Mouse (Mus musculus) bone marrow macrophage, adult 2 months (primary cell): ENCODE results near the gene Mill2. TPM values are rescaled to one million over a fixed set of nuclear protein-coding genes. Genes with fewer than 3 reads are reported as not detected.
"Not testable (repeated sequence)": the region's sequence is repeated elsewhere in the genome, so short reads cannot be mapped to it uniquely, and the experiment has no call there.

Experiments
- H3K27ac ChIP-seq: 2 replicates; pipeline ENCODE4 v1.5.1; 2012; ENCODE audit warnings: low read depth, low read length; ENCODE audit not compliant: insufficient read depth
- H3K4me1 ChIP-seq: 2 replicates; pipeline ENCODE4 v1.6.1; 2012; ENCODE audit warnings: low read length; ENCODE audit not compliant: control insufficient read depth, insufficient read depth
- H3K4me3 ChIP-seq: 2 replicates; pipeline ENCODE4 v1.5.1; 2012; ENCODE audit warnings: mild to moderate bottlenecking, low read length, moderate library complexity; ENCODE audit not compliant: insufficient read depth
- CTCF ChIP-seq: IDR thresholded peaks from 2 replicates; pipeline ENCODE4 v1.5.1; 2012; ENCODE audit warnings: low read depth, mild to moderate bottlenecking, low read length, moderate library complexity
- POLR2A ChIP-seq: IDR thresholded peaks from 2 replicates; pipeline ENCODE4 v1.6.1; 2012; ENCODE audit warnings: mild to moderate bottlenecking, low read depth, low read length, borderline replicate concordance
- polyA plus RNA-seq: library from polyadenylated mRNA; stranded (reverse); fragments of >200 nt; gene quantifications from 2 replicates; pipeline ENCODE4 v1.2.4, GENCODE M21; 2012; ENCODE audit not compliant: missing spikeins, insufficient read depth, insufficient read length

Gene Mill2
- polyA plus RNA-seq = 3.2 and 5.7 TPM in 2 replicates

DNA sequence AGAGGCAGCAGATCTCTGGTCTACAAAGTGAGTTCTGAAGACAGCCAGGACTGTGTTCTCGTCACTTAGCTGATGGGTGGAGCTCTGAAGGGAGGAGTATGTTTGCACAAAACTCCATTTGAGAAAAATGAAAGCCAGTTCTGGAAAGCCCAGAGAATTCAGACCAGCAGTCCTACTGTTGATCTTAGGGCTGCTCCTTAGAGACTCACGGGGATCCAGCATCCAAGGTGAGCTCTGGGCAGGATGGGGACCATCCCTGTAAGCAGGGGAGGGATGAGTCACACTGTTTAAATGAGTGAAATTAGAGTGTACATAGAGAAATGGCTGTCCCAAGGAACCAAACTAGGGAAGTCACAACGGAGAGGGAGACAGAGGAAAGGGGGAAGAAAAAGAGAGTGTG lies at the start of gene Mill2:
Gene Mill2 (plus strand): TSS at position 102 of the 400 bp plus-strand sequence.
- Histone ChIP-seq H3K4me1 (peaks cover 5% of the 10 kb centered on the region; the same call in 1 of the 2 replicates), H3K4me3 (peak within 1 kb of the TSS; percentile 47), H3K27ac (peak within 1 kb of the TSS; percentile 51)
- TF ChIP-seq CTCF (no peak), POLR2A (no peak)

DNA sequence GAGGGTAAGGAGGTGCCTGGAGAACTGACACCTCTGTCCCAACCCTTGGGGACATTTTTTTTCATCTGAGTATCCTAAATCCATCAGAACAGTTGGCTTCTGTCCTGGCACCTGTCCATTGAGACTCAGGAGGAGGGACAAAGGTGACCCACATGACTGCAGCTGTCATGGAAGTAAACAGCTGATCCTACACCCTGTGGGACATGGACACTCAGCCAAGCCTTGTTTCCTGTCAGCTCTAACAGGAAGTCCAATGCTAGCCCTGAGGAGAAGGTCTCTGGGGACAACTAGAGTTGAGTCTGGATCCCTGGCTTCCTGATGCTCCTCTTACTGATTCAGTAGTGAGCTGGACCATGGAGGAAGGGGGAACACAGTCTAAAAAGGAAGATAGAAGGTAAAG lies 49.1 kb upstream of the Mill2 start:
- H3K27ac ChIP-seq, H3K4me1 ChIP-seq, H3K4me3 ChIP-seq: not testable (repeated sequence)

DNA sequence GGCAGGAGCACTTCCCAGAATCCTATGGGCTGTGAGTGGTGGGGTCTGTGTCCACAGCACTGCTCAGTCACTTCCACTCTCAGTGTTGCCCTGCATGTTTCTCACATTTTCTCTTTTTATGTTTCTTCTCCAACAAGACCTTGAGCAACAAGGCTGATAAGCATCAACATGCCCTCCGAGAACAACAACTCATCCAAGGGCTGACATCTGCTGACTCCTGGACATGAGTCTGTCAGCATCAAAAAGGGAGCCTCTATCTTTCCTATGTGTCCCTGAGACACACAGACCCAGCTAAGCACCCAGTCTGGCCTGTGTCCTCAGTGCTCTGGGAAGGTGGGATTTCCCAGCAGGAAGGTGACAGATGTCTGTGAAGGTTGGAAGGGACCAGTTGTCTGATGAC lies 41.3 kb upstream of the Mill2 start, which contains the start of gene Psg19:
Gene Psg19 (minus strand): TSS at position 101 of the 400 bp plus-strand sequence.
- Histone ChIP-seq H3K4me1 (no peaks in the 10 kb centered on the region), H3K4me3 (no peak within 1 kb of the TSS), H3K27ac (no peak within 1 kb of the TSS)
- TF ChIP-seq CTCF = no peak
- no peak for TF ChIP-seq POLR2A

DNA sequence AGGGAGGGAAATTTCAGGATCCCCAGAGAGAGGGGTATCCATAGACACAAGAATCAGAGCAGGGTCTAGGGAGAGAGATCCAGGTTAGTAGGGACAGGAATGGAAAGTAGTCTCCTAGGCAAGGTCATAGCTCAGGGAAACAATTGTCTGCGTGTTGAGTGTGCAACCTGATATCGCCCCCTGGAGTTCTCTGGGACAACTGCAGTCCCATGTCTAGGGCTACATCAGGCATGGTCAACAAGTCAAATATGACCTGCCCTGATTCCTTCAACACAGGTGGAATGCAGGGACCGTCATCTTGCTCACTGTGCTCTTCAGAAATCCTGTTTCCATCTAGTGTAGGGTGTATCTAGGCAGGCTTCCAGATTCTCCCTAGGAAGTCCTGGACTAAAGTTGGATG lies 40.6 kb upstream of the Mill2 start:
- no peak for TF ChIP-seq CTCF
- no peak for TF ChIP-seq POLR2A
- no peak overlapping the region for H3K27ac ChIP-seq
- no peak overlapping the region for H3K4me3 ChIP-seq
- no peaks in the 10 kb centered on the region for H3K4me1 ChIP-seq

DNA sequence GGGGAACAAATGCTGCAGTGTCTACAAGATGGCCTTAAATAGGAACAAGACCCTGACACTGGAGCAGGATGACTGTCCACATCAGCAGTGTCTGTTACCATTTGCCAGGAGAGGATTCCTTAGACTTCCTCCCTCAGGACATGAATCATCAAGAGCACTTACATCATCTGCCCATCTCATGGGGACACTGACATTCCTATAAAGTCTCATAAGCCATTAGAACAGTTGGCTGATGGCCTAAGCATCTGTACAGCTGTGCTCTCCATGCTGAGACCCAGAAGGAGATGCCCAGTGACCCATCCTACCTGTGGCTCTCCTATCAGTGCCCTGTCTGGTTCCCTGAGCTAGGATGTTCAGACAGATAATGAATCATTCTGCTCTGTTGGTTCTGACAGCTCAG lies 36.2 kb upstream of the Mill2 start:
- H3K4me3 ChIP-seq = no peak overlapping the region
- H3K4me1 ChIP-seq = no peaks in the 10 kb centered on the region
- H3K27ac ChIP-seq = no peak overlapping the region
- TF ChIP-seq POLR2A = no peak
- no peak for TF ChIP-seq CTCF

DNA sequence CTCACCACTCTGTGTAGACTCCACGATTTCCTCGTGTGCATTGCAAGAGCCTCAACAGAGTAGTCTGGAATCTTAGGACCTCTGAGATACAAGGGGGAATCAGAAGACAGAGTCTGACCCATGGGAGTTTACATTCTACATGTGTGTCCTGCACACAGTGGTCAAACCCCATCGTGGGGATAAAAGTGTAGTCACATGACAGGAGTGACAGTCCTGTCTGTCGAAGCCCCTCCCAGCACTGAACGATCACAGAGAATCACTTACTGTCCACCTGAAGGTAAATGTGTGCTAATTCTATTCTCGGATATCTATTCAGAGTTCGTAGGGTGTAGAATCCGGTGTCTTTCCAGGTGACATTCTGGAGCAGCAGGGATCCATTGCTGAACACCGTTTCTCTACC lies 21.5 kb upstream of the Mill2 start:
- Histone ChIP-seq H3K27ac (no peak overlapping the region), H3K4me3 (no peak overlapping the region), H3K4me1 (no peaks in the 10 kb centered on the region)
- no peak for TF ChIP-seq CTCF
- TF ChIP-seq POLR2A = no peak

DNA sequence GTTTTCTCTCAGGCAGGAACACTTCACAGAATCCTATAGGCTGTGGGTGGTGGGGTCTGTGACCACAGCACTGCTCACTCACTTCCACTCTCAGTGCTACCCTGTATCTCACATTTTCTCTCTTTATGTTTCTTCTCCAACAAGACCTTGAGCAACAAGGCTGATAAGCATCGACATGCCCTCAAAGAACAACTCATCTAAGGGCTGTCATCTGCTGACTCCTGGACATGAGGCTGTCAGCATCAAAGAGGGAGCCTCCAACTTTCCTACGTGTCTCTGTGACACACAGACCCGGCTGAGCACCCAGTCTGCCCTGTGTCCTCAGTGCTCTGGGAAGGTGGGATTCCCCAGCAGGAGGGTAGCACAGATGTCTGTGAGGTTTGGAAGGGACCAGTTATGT lies 18.3 kb upstream of the Mill2 start, which contains the start of gene Psg17:
Gene Psg17 (minus strand): TSS at position 101 of the 400 bp plus-strand sequence.
- H3K4me1 ChIP-seq = no peaks in the 10 kb centered on the region
- TF ChIP-seq POLR2A = no peak
- H3K4me3 ChIP-seq = no peak within 1 kb of the TSS
- H3K27ac ChIP-seq = no peak within 1 kb of the TSS

DNA sequence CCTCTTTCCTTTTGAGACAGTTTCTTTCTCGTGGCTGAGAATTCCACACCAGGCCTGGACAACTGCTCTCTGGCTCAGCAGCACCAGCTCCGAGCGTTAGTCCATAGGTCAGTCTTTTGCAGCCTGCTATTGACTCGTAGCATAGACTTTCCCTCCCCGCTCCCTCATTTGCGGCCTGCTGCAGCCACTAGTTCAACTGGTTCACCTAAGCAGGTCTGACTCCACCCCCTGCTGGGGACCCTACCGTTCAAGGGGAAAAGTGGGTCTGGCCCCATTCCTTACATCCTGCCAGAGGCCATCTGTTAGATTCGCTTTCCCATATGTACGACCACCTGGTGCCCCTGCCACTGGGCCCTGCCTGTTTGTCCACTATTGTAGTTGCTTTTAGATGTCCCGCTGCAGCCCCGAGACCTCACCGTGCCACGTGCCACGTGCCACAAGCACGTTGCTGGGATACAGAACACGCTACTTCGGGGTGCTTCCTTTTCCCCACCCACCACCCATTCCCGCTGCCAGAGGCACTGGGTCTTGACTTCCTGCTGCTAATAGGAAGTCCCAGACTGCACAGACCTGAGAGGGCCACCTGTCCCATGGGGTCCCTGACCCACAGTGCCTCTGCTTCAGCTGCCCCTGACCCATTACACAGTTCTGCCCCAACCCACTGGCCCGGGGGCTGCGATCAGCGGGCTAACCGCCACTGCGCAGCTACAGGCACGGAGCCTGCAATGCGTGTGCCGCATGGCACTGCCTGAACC lies 11.8 kb upstream of the Mill2 start:
- TF ChIP-seq CTCF (no peak), POLR2A (no peak)
- H3K4me1 ChIP-seq = no peaks in the 10 kb centered on the region
- no peak overlapping the region for H3K4me3 ChIP-seq
- no peak overlapping the region for H3K27ac ChIP-seq

DNA sequence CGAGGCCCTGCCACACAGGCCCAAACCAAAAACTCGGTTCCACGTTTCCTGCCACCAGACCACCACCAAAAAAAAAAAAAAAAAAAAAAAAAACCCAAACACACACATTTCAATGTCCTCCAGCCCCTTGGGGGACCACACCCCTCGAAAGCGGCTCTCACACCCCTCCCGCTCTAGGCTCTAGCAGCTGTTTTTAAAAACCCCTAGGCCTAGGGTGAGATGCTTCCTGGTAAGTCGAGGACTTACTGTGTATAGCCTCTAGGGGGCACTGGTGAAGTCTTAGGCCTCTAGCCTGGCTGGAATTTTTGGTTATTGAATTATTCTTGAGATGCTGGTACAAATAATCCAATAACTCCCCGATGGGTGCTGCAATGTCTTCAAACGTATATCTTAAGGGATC lies 11.2 kb upstream of the Mill2 start:
- no peak; the same call in 1 of the 2 replicates for TF ChIP-seq CTCF
- no peak for TF ChIP-seq POLR2A
- H3K27ac ChIP-seq = no peak overlapping the region
- H3K4me1 ChIP-seq = no peaks in the 10 kb centered on the region
- H3K4me3 ChIP-seq = no peak overlapping the region

DNA sequence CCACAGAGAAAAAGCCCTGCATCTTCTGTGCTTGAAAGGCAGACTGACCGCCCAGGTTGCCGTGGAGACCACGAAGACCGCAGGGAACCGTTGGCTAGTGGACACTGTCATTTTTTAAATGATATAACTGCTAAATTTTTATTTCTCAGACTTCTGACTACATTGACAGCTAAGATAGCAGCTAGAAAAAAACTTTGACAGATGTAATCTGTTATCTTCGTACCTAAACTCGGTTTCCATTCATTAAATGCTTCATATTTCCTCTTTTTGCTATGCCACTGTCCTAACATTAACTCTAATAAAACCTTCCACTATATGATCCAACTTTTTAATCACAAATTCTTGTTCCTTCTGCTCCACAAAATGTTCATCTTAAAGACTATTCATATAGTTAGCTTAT lies 10.2 kb upstream of the Mill2 start:
- Histone ChIP-seq H3K4me3 (no peak overlapping the region), H3K4me1 (no peaks in the 10 kb centered on the region), H3K27ac (no peak overlapping the region)
- TF ChIP-seq CTCF (no peak), POLR2A (no peak)

DNA sequence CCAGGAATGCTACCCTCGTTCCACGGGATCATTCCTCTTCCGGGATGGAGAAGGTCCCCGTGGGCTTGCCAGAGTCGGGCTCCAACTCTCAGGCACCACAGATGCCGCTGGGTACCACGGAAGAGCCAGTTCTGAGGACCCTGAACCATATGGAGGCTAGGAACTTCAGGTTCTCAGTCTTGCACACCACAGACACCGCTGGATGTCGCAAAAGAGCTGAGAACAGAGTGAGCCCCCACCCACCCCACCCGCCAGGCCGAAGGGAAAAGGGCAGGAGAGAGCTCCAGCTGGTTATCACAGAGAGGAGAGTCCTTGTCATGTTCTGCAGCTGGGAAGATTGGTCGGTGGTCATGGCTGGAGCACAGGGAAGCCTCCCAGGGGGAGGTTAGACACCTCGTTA lies 7.5 kb upstream of the Mill2 start:
- TF ChIP-seq POLR2A (no peak), CTCF (no peak)
- H3K4me1 ChIP-seq = no peaks in the 10 kb centered on the region
- no peak overlapping the region for H3K27ac ChIP-seq

More for the DNA sequence above, 7.5 kb upstream of the Mill2 start:
- H3K4me3 ChIP-seq = no peak overlapping the region
